Mouse (Mus musculus): Measurements from ENCODE around the gene Cenpk. TPM values are rescaled to one million over a fixed set of nuclear protein-coding genes. Genes with fewer than 3 reads are reported as not detected.
"Not testable (repeated sequence)": the region's sequence is repeated elsewhere in the genome, so short reads cannot be mapped to it uniquely, and the experiment has no call there.

Gene Cenpk
- polyA plus RNA-seq (2016; fragmentation: Nextera tagmentation; extraction: Ambion mirVana), result 55.5 and 86.6 TPM in 2 replicates

DNA sequence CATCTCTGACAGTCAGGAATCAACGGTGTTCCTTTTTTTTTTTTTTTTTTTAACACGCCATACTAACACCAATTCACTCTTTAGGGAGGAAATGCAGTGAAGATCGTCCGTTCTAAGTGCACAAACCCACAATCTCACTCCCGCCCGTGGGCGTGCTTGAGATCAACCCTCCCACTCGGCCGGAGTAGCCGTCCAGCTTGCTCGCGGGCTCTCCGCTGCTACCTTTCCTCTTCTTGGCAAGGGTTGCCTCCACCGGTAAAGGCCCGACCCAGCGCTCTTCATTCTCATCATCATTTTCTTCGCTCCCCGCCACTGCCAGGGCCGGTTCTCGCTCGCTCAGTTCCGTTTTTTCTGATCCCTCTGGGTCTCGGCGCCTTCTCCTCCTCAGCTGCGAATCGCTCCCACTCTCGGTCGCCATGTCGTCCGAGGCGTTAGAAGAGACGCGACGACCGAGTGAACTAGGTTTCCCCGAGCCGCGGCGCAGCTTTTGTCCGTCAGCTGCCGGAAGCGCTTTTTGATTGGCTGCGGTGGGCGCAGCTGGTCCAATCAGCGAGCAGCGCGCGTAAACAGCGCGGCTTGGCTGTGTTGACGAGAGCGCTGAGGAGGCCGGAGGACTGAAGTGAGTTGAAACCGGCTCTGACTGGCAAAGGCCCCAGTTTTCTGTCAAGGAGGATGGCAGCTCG is at the start of gene Cenpk, which contains the start of gene Ppwd1:
Gene Cenpk, plus strand, starts transcription at position 228 of the 683 bp plus-strand sequence.
Gene Ppwd1, minus strand, starts transcription at position 460 of the 683 bp plus-strand sequence.
- peaks cover 16% of the 10 kb centered on the region; the same call in 1 of the 2 replicates for H3K36me3 ChIP-seq
- WGBS, result under 1% methylated on average over 55 of the region's 55 CpGs
- DNase-seq (ENCODE audit: low spot score), result peak; percentile 99
- H3K4me1 ChIP-seq (replicated peaks), result peaks cover 20% of the 10 kb centered on the region
- peak within 1 kb of the TSS; percentile 95 for H3K27ac ChIP-seq
- no peaks in the 10 kb centered on the region for H3K9me3 ChIP-seq
- H3K27me3 ChIP-seq (ENCODE audit: insufficient read depth, poor library complexity, severe bottlenecking), result no peaks in the 10 kb centered on the region
- H3K4me3 ChIP-seq, result peak within 1 kb of the TSS; percentile 78

DNA sequence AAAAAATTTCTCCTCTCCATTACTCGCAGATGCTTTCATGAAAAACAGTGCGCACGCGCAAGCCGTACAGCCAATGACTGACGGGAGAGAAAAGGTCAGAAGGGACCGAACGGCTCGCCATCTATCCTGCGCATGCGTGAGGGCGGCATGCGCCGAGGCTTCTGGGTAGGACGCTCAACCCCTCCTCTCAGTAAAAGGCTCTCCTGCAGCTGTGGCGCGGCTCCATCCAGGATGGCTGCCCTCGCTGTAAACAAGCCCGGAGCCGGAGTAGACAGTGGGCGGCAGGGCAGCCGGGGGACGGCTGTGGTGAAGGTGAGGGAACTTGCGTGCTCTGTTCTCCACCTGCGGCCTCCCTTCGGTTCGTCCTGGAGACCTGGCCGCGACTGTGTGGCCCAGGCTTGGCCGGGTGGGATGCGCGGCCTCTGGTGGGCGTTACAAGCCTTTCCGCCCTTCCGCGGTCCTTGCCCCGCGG is 49.7 kb upstream of the Cenpk start, which contains the start of gene Trim23:
Gene Trim23, plus strand, starts transcription at position 148 of the 472 bp plus-strand sequence.
- H3K4me1 ChIP-seq (replicated peaks), result peaks cover 20% of the 10 kb centered on the region
- H3K4me3 ChIP-seq, result peak within 1 kb of the TSS; percentile 90
- peak; percentile 96 for DNase-seq (ENCODE audit: low spot score)
- H3K27me3 ChIP-seq (ENCODE audit: insufficient read depth, poor library complexity, severe bottlenecking), result no peaks in the 10 kb centered on the region
- H3K9me3 ChIP-seq, result no peaks in the 10 kb centered on the region
- H3K36me3 ChIP-seq, result peaks cover 30% of the 10 kb centered on the region
- H3K27ac ChIP-seq, result peak within 1 kb of the TSS; percentile 93
- WGBS, result under 1% methylated on average over 38 of the region's 38 CpGs

DNA sequence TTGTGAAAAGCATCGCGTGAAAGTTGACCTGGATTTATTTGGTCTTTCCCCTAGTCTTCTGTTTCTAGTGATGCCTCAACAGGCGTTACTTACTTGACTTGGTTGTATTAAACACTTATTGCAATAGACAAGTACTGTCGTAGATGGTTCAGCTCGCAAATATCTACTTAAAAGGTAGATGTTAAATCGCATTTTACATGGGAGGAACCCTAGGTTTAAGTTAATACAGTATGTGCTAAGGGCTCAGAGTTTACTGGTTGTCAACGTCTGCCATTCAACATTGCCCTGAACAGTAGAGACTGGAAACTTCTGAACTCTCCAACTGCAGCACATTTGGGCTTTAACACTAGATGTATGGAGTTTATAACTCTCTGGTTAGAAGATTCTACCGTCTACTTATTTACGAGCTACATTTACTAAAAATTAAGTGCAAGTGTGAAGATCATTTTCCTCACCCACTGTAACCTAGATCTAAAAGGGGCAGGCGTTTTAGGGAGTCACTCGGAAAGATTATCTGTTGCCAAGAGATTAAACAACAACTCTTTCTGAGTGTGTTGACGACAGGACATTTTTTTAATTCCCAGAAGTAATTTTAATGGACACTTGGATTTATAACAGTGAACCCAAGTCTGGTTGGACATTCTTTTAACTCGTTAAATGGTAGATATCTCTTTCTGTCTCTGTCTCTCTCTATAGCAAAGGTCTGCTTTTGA is 49.1 kb upstream of the Cenpk start:
- no peak for DNase-seq (ENCODE audit: low spot score)
- H3K27ac ChIP-seq, result peak overlapping the region; percentile 93
- H3K4me1 ChIP-seq (replicated peaks), result peaks cover 20% of the 10 kb centered on the region
- H3K4me3 ChIP-seq, result peak overlapping the region; percentile 90
- H3K36me3 ChIP-seq, result peaks cover 33% of the 10 kb centered on the region
- WGBS, result 27% methylated on average over 13 of the region's 13 CpGs
- H3K9me3 ChIP-seq, result no peaks in the 10 kb centered on the region
- H3K27me3 ChIP-seq (ENCODE audit: insufficient read depth, poor library complexity, severe bottlenecking), result no peaks in the 10 kb centered on the region

DNA sequence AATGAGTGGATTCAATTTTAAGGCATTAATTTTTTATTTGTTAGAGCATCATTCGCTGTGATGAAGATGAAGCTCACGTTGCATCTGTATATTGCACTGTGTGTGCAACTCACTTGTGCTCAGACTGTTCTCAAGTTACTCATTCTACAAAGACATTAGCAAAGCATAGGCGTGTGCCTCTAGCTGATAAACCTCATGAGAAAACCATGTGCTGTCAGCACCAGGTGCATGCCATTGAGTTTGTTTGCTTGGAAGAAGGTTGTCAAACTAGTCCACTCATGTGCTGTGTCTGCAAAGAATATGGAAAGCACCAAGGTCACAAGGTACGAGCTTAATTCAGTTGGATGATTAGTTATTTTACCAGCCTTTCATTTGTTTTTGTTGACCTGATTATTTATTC is 41.1 kb upstream of the Cenpk start:
- Histone ChIP-seq H3K9me3 (no peaks in the 10 kb centered on the region), H3K36me3 (peaks cover 73% of the 10 kb centered on the region), H3K27me3 (ENCODE audit: insufficient read depth, poor library complexity, severe bottlenecking) (no peaks in the 10 kb centered on the region), H3K27ac (no peak overlapping the region), H3K4me3 (no peak overlapping the region), H3K4me1 (replicated peaks) (no peaks in the 10 kb centered on the region)
- no peak for DNase-seq (ENCODE audit: low spot score)
- 94% methylated on average over 4 of the region's 4 CpGs for WGBS

DNA sequence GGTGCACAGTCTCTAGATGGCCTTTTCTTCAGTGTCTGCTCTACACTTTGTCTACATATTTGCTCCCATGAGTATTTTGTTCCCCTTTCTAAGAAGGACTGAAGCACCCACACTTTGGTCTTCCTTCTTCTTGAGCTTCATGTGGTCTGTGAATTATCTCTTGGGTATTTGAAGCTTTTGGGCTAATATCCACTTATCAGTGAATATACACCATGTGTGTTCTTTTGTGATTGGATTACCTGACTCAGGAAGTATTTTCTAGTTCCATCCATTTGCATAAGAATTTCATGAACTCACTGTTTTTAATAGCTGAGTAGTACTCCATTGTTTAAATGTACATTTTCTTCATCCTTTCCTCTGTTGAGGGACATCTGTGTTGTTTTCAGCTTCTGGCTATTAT is 32.5 kb upstream of the Cenpk start:
- H3K9me3 ChIP-seq; H3K4me1 ChIP-seq (replicated peaks); H3K27me3 ChIP-seq (ENCODE audit: insufficient read depth, poor library complexity, severe bottlenecking); DNase-seq (ENCODE audit: low spot score); H3K4me3 ChIP-seq; H3K27ac ChIP-seq: not testable (repeated sequence)
- peaks cover 73% of the 10 kb centered on the region for H3K36me3 ChIP-seq

DNA sequence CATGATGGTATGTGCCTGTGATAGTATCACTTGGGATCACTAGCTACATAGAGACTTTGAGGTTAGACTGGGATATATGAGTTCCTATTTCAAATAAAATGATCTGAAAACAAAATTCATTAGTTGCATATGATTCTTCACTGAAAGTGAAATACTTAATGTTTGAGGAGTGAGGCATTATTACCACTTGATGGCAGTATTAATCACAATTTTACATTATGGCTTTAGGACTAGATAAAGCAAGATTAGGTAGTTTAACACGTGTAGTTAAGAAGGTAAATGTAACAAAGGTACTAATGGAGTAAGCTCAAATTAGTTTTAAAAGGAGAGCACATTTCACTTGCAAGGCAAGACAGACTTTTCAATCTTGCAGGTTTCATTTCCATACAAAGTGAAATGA is 24.1 kb upstream of the Cenpk start:
- Histone ChIP-seq H3K9me3 (no peaks in the 10 kb centered on the region), H3K27ac (no peak overlapping the region), H3K4me1 (replicated peaks) (no peaks in the 10 kb centered on the region), H3K4me3 (no peak overlapping the region), H3K27me3 (ENCODE audit: insufficient read depth, poor library complexity, severe bottlenecking) (no peaks in the 10 kb centered on the region), H3K36me3 (peaks cover 66% of the 10 kb centered on the region)
- no peak for DNase-seq (ENCODE audit: low spot score)
- WGBS, result 80% methylated on average over 1 of the region's 1 CpGs

DNA sequence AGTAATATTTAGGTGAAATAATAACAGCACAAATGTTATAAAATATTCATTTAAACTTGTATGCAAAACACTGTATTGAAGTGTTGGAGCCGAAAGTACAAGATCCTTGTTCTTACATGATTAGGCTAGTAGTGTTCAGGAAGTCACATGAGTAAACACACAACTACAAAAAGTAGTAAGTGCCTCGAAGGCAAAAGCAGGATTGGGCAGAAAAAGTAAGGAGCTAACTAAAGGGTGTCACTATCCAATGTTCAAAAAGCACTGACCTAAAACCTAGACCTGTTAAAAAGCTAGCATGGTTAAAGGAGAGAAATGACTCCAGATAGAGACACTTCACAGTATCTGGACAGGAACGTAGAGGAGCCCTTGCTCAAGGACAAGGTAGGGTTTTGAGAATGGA is 933 bp upstream of the Cenpk start:
- no peak overlapping the region for H3K27ac ChIP-seq

DNA sequence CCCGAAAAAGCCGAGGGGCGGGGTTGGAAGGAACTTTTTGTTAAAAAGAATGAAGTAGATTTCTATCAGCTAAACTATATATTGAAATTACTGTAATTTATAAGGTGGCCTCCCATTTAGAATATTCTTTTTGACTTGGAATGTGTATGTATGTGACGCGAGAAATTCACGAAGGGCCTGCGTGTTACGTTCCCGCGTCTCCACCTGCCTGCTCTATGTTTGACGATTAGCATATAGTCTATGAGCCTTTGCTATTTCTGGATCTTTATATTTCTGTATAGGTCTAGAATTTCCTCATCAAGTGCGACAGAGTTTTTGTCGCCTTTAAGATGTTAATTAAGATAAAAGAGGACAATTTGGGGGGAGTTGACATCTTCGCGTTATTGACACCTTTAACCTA is 770 bp downstream of the Cenpk start:
- 7% methylated on average over 15 of the region's 15 CpGs for WGBS

More for the DNA sequence above, 933 bp upstream of the Cenpk start:
- DNase-seq (ENCODE audit: low spot score), result no peak
- Histone ChIP-seq H3K27me3 (ENCODE audit: insufficient read depth, poor library complexity, severe bottlenecking) (no peaks in the 10 kb centered on the region), H3K9me3 (no peaks in the 10 kb centered on the region), H3K4me1 (replicated peaks) (peaks cover 20% of the 10 kb centered on the region), H3K4me3 (peak overlapping the region; percentile 78), H3K36me3 (peaks cover 21% of the 10 kb centered on the region)
- 80% methylated on average over 3 of the region's 3 CpGs for WGBS

DNA sequence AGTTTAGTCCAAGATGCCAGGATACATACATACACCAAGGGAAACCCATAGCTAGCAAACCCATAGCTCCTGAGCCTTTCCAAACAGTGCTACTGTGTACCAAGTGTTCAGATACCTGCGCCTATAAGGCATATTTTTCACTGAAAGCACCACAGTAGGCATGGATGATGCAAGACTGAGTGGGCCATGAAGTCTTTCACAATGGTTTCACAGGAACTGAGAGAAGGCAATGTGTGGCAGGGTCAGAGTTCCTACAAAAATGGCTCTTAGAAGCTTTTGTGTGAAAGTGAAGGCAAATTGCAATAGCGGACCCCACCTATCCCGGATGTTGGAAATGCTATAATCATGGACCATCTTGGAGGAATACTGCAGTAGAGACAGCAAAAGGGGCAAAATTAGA is 30.6 kb downstream of the Cenpk start:
- 94% methylated on average over 3 of the region's 3 CpGs for WGBS
- Histone ChIP-seq H3K9me3 (no peaks in the 10 kb centered on the region; the same call in 1 of the 2 replicates), H3K36me3 (no peaks in the 10 kb centered on the region), H3K4me1 (replicated peaks) (no peaks in the 10 kb centered on the region), H3K27ac (no peak overlapping the region), H3K27me3 (ENCODE audit: insufficient read depth, poor library complexity, severe bottlenecking) (no peaks in the 10 kb centered on the region), H3K4me3 (no peak overlapping the region)
- DNase-seq (ENCODE audit: low spot score), result no peak

More for the DNA sequence above, 770 bp downstream of the Cenpk start:
- peaks cover 15% of the 10 kb centered on the region for H3K36me3 ChIP-seq
- H3K27me3 ChIP-seq (ENCODE audit: insufficient read depth, poor library complexity, severe bottlenecking), result no peaks in the 10 kb centered on the region
- H3K4me1 ChIP-seq (replicated peaks), result peaks cover 20% of the 10 kb centered on the region
- H3K4me3 ChIP-seq, result peak overlapping the region; percentile 78
- DNase-seq (ENCODE audit: low spot score), result no peak
- peak overlapping the region; percentile 95 for H3K27ac ChIP-seq
- no peaks in the 10 kb centered on the region for H3K9me3 ChIP-seq

DNA sequence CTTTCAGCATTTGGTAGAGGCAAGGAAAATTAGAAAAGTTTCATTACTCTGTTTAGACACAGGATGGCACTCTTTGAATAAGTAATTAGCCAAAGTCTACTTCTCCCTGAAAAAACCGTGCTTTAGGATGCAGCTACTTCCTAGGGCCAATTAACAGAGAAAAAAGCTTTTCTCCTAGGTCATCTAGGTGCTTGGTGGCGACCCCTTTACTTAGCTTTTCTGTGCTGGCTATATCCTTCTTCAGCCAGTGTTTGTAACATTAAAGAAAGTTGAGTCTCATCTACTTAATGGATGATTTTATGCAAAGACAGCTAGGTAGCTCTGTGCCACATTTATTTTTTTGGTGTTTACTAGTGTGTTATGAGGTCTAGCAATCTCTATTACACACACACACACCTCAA is 56.6 kb downstream of the Cenpk start:
- DNase-seq (ENCODE audit: low spot score), result no peak
- Histone ChIP-seq H3K36me3 (no peaks in the 10 kb centered on the region), H3K27ac (no peak overlapping the region), H3K27me3 (ENCODE audit: insufficient read depth, poor library complexity, severe bottlenecking) (no peaks in the 10 kb centered on the region), H3K4me3 (no peak overlapping the region), H3K9me3 (no peaks in the 10 kb centered on the region), H3K4me1 (replicated peaks) (peaks cover 23% of the 10 kb centered on the region)
- 4% methylated on average over 2 of the region's 2 CpGs for WGBS

DNA sequence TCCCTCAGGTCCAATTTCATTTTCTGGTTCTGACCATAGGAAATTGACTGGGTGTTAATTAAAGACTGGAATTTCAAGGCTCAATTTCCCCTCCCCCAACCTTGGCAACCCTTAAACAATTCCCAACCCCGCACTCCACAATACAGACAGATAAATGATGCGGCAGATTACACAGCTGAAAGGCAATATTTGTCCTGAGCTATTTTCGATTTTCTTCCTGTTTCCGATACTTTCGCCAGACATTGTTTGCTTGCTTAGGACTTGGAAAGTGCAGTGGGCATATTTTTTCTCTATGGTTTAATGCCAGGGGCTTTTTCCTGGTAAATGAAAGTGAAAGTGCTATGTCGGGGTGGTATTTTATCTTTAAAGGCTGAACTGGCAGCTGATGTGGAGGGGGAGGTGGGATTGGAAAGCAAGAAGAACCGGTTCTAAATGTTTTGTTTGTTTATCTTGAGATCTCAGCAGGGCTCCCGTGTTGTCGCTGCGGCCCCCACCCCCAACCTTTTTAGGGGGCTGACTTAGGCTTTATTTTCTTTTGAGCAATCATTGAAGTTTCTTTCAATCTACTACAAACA is 57.4 kb downstream of the Cenpk start:
- no peaks in the 10 kb centered on the region for H3K9me3 ChIP-seq
- no peaks in the 10 kb centered on the region for H3K27me3 ChIP-seq (ENCODE audit: insufficient read depth, poor library complexity, severe bottlenecking)
- peak overlapping the region; percentile 58 for H3K4me3 ChIP-seq
- WGBS, result under 1% methylated on average over 10 of the region's 10 CpGs
- DNase-seq (ENCODE audit: low spot score), result peak; percentile 9
- H3K36me3 ChIP-seq, result no peaks in the 10 kb centered on the region
- peak overlapping the region; percentile 82 for H3K27ac ChIP-seq
- peaks cover 23% of the 10 kb centered on the region for H3K4me1 ChIP-seq (replicated peaks)

DNA sequence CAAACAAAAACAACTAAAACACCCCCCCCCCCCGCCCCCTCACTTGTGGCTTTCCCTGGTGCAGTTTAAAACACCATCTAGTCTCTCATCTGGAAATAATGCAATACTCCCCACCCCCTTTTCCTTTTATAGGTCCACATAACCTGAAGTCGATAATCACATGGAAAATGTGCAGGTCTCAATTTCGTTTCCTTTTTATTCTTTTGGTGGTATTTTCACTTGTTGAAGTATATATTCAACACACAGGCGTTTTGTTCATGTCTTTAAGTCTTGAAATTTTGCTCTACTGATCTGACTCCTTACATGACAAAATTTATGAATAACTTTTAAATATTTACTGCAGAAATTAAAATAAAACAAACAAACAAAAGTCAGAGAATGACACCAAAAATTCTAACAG is 57.9 kb downstream of the Cenpk start:
- Histone ChIP-seq H3K4me3 (peak overlapping the region; percentile 58), H3K4me1 (replicated peaks) (peaks cover 23% of the 10 kb centered on the region), H3K27me3 (ENCODE audit: insufficient read depth, poor library complexity, severe bottlenecking) (no peaks in the 10 kb centered on the region), H3K27ac (peak overlapping the region; percentile 82), H3K36me3 (no peaks in the 10 kb centered on the region), H3K9me3 (no peaks in the 10 kb centered on the region)
- DNase-seq (ENCODE audit: low spot score), result no peak
- WGBS, result under 1% methylated on average over 4 of the region's 4 CpGs

DNA sequence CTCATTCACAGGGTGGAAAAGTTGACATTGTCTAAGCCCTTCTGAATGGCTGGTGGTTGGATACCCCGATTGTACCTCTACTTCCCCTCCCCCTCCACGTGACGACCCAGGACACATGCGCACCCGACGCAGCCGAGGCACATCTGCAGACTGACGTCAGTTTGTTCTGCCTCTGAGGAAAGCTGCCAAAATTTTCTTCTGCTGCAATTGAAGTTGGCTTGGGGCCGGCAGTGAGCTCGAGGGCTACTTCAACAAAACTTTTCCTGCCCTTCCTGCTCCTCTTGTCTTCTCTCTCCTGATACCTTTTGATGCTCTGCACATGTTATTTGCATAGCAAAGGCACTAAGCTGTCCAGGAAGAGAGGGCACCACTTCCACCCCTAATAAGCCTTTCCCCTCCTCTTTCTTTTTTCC is 58.5 kb downstream of the Cenpk start:
- no peaks in the 10 kb centered on the region for H3K27me3 ChIP-seq (ENCODE audit: insufficient read depth, poor library complexity, severe bottlenecking)
- 0% methylated on average over 10 of the region's 10 CpGs for WGBS
- H3K4me1 ChIP-seq (replicated peaks), result peaks cover 23% of the 10 kb centered on the region
- H3K9me3 ChIP-seq, result no peaks in the 10 kb centered on the region
- no peaks in the 10 kb centered on the region for H3K36me3 ChIP-seq
- H3K4me3 ChIP-seq, result peak overlapping the region; percentile 58
- H3K27ac ChIP-seq, result peak overlapping the region; percentile 82
- peak; percentile 89 for DNase-seq (ENCODE audit: low spot score)
